Mouse (Mus musculus) forebrain, embryonic 15.5 days (tissue): ENCODE measurements around the gene Nupl1. TPM values are rescaled to one million over a fixed set of nuclear protein-coding genes. Genes with fewer than 3 reads are reported as not detected.

Source experiments
- ATAC-seq: fragments of 200-750 bp; cut with Nextera tagmentation; replicated peaks from 2 replicates; pipeline ENCODE4 v1.8.0; 2017; ENCODE audit warnings: mild to moderate bottlenecking, moderate TSS enrichment, moderate library complexity
- H3K27ac ChIP-seq: fragments of 300-500 bp; sonication (generic); replicated peaks from 2 replicates; pipeline ENCODE4 v1.5.1; 2015; ENCODE audit warnings: mild to moderate bottlenecking, inconsistent platforms
- H3K27me3 ChIP-seq: fragments of 300-500 bp; sonication (generic); 2 replicates; pipeline ENCODE4 v1.6.1; 2015; ENCODE audit warnings: inconsistent platforms
- H3K36me3 ChIP-seq: fragments of 300-500 bp; sonication (generic); 2 replicates; pipeline ENCODE4 v1.6.1; 2015; ENCODE audit warnings: mild to moderate bottlenecking, inconsistent platforms
- H3K4me1 ChIP-seq: fragments of 300-500 bp; sonication (generic); 2 replicates; pipeline ENCODE4 v1.6.1; 2015; ENCODE audit warnings: inconsistent platforms
- H3K4me2 ChIP-seq: fragments of 300-500 bp; sonication (generic); replicated peaks from 2 replicates; pipeline ENCODE4 v1.6.1; 2015; ENCODE audit warnings: mild to moderate bottlenecking, inconsistent platforms
- H3K4me3 ChIP-seq: fragments of 300-500 bp; sonication (generic); 2 replicates; pipeline ENCODE4 v1.5.1; 2015; ENCODE audit warnings: mild to moderate bottlenecking, inconsistent platforms
- H3K9ac ChIP-seq: fragments of 300-500 bp; sonication (generic); replicated peaks from 2 replicates; pipeline ENCODE4 v1.6.1; 2015; ENCODE audit warnings: mild to moderate bottlenecking, inconsistent platforms
- H3K9me3 ChIP-seq: fragments of 300-500 bp; sonication (generic); 2 replicates; pipeline ENCODE4 v1.6.1; 2016; ENCODE audit warnings: inconsistent platforms
- WGBS: fragments of 180-500 bp; shearing (Covaris S2); methylation state at CpG from one replicate; pipeline ENCODE4 v1.1.7; 2015; ENCODE audit warnings: mixed read lengths; 5-methylcytosine and 5-hydroxymethylcytosine counted together
- polyA plus RNA-seq: library from polyadenylated mRNA; unstranded; fragments of >200 nt; fragmentation: Nextera tagmentation; extraction: Ambion mirVana; gene quantifications from 2 replicates; pipeline ENCODE4 v1.2.1, GENCODE M21; 2015

The Nupl1 gene
- polyA plus RNA-seq, 1 experiment from 2014 or later: 0.11 TPM

- no peaks in the 10 kb centered on the region for H3K36me3 ChIP-seq
- ATAC-seq: peak; percentile 89
- peak overlapping the region; percentile 76 for H3K9ac ChIP-seq
- peak overlapping the region; percentile 88 for H3K27ac ChIP-seq
- peaks cover 17% of the 10 kb centered on the region for H3K4me1 ChIP-seq
- H3K9me3 ChIP-seq: no peaks in the 10 kb centered on the region
- peak overlapping the region; percentile 92 for H3K4me3 ChIP-seq
- WGBS: under 1% methylated on average over 84 of the region's 84 CpGs
- peak overlapping the region; percentile 93 for H3K4me2 ChIP-seq
- peaks cover 6% of the 10 kb centered on the region; the same call in 1 of the 2 replicates for H3K27me3 ChIP-seq
Observed at GRCm38 (mm10) chr14:60176891-60177613, 74.2 kb downstream of the Nupl1 start.

- H3K4me2 ChIP-seq: peak overlapping the region; percentile 93
- no peaks in the 10 kb centered on the region for H3K9me3 ChIP-seq
- peak overlapping the region; percentile 92 for H3K4me3 ChIP-seq
- H3K4me1 ChIP-seq: peaks cover 17% of the 10 kb centered on the region
- peak overlapping the region; percentile 76 for H3K9ac ChIP-seq
- no peak for ATAC-seq
- H3K36me3 ChIP-seq: no peaks in the 10 kb centered on the region
- WGBS: 32% methylated on average over 9 of the region's 9 CpGs
- H3K27ac ChIP-seq: peak overlapping the region; percentile 88; the same call in 1 of the 2 replicates
- peaks cover 6% of the 10 kb centered on the region; the same call in 1 of the 2 replicates for H3K27me3 ChIP-seq
Observed at GRCm38 (mm10) chr14:60176469-60176890, 74.8 kb downstream of the Nupl1 start.

GRCm38 (mm10) chr14:60172286-60173055 lies 78.8 kb downstream of the Nupl1 start:
- no peak for ATAC-seq
- no peaks in the 10 kb centered on the region for H3K9me3 ChIP-seq
- no peak overlapping the region for H3K27ac ChIP-seq
- H3K4me3 ChIP-seq: no peak overlapping the region
- no peak overlapping the region for H3K4me2 ChIP-seq
- H3K36me3 ChIP-seq: no peaks in the 10 kb centered on the region
- no peak overlapping the region for H3K9ac ChIP-seq
- H3K4me1 ChIP-seq: peaks cover 5% of the 10 kb centered on the region; the same call in 1 of the 2 replicates
- 52% methylated on average over 12 of the region's 12 CpGs for WGBS
- peaks cover 6% of the 10 kb centered on the region; the same call in 1 of the 2 replicates for H3K27me3 ChIP-seq

GRCm38 (mm10) chr14:60170845-60171610 lies 80.2 kb downstream of the Nupl1 start:
- Histone ChIP-seq H3K9me3 (no peaks in the 10 kb centered on the region), H3K4me1 (0 out of 2 replicates have a peak, but pooled peaks cover 2% of the 10 kb centered on the region), H3K4me3 (no peak overlapping the region), H3K27ac (no peak overlapping the region), H3K9ac (no peak overlapping the region), H3K27me3 (peaks cover 6% of the 10 kb centered on the region; the same call in 1 of the 2 replicates), H3K4me2 (no peak overlapping the region), H3K36me3 (no peaks in the 10 kb centered on the region)
- ATAC-seq: no peak
- WGBS: 89% methylated on average over 16 of the region's 16 CpGs

GRCm38 (mm10) chr14:60163367-60163766 lies 87.9 kb downstream of the Nupl1 start:
- H3K9me3 ChIP-seq: no peaks in the 10 kb centered on the region
- no peak overlapping the region for H3K4me2 ChIP-seq
- H3K4me3 ChIP-seq: no peak overlapping the region
- no peaks in the 10 kb centered on the region for H3K27me3 ChIP-seq
- WGBS: 87% methylated on average over 3 of the region's 3 CpGs
- H3K9ac ChIP-seq: no peak overlapping the region
- no peaks in the 10 kb centered on the region for H3K36me3 ChIP-seq
- no peak overlapping the region for H3K27ac ChIP-seq
- H3K4me1 ChIP-seq: no peaks in the 10 kb centered on the region
- no peak for ATAC-seq

GRCm38 (mm10) chr14:60152373-60152772 lies 98.9 kb downstream of the Nupl1 start:
- ATAC-seq: no peak
- no peaks in the 10 kb centered on the region for H3K27me3 ChIP-seq
- H3K9ac ChIP-seq: no peak overlapping the region
- no peak overlapping the region for H3K4me2 ChIP-seq
- no peaks in the 10 kb centered on the region for H3K4me1 ChIP-seq
- no peaks in the 10 kb centered on the region for H3K9me3 ChIP-seq
- no peak overlapping the region for H3K4me3 ChIP-seq
- no peaks in the 10 kb centered on the region for H3K36me3 ChIP-seq
- WGBS: 85% methylated on average over 11 of the region's 11 CpGs
- no peak overlapping the region for H3K27ac ChIP-seq

GRCm38 (mm10) chr14:60148893-60149292 lies 102.3 kb downstream of the Nupl1 start:
- H3K9me3 ChIP-seq: no peaks in the 10 kb centered on the region
- ATAC-seq: no peak
- no peaks in the 10 kb centered on the region for H3K4me1 ChIP-seq
- no peaks in the 10 kb centered on the region for H3K27me3 ChIP-seq
- H3K27ac ChIP-seq: no peak overlapping the region
- no peaks in the 10 kb centered on the region for H3K36me3 ChIP-seq
- H3K9ac ChIP-seq: no peak overlapping the region
- no peak overlapping the region for H3K4me2 ChIP-seq
- 49% methylated on average over 3 of the region's 3 CpGs for WGBS
- no peak overlapping the region for H3K4me3 ChIP-seq

- H3K4me2 ChIP-seq: no peak overlapping the region
- H3K4me3 ChIP-seq: no peak overlapping the region
- H3K36me3 ChIP-seq: no peaks in the 10 kb centered on the region
- WGBS: 73% methylated on average over 10 of the region's 10 CpGs
- H3K27me3 ChIP-seq: no peaks in the 10 kb centered on the region
- no peak overlapping the region for H3K27ac ChIP-seq
- H3K4me1 ChIP-seq: no peaks in the 10 kb centered on the region
- ATAC-seq: no peak
- H3K9me3 ChIP-seq: no peaks in the 10 kb centered on the region
- no peak overlapping the region for H3K9ac ChIP-seq
Observed at GRCm38 (mm10) chr14:60143234-60143633, 108.0 kb downstream of the Nupl1 start.

- Histone ChIP-seq H3K27me3 (no peaks in the 10 kb centered on the region), H3K36me3 (no peaks in the 10 kb centered on the region), H3K9me3 (no peaks in the 10 kb centered on the region), H3K4me1 (no peaks in the 10 kb centered on the region), H3K4me3 (no peak overlapping the region), H3K27ac (no peak overlapping the region), H3K9ac (no peak overlapping the region), H3K4me2 (no peak overlapping the region)
- WGBS: 96% methylated on average over 4 of the region's 4 CpGs
- ATAC-seq: no peak
Observed at GRCm38 (mm10) chr14:60138339-60138738, 112.9 kb downstream of the Nupl1 start.

- Histone ChIP-seq H3K36me3 (no peaks in the 10 kb centered on the region), H3K27ac (no peak overlapping the region), H3K9me3 (no peaks in the 10 kb centered on the region), H3K4me2 (no peak overlapping the region), H3K9ac (no peak overlapping the region), H3K4me1 (no peaks in the 10 kb centered on the region), H3K27me3 (no peaks in the 10 kb centered on the region), H3K4me3 (no peak overlapping the region)
- WGBS: 83% methylated on average over 6 of the region's 6 CpGs
- ATAC-seq: no peak
Observed at GRCm38 (mm10) chr14:60137812-60138211, 113.4 kb downstream of the Nupl1 start.

GRCm38 (mm10) chr14:60135801-60136200 lies 115.4 kb downstream of the Nupl1 start:
- Histone ChIP-seq H3K36me3 (no peaks in the 10 kb centered on the region), H3K4me1 (no peaks in the 10 kb centered on the region), H3K4me2 (no peak overlapping the region), H3K4me3 (no peak overlapping the region), H3K27ac (no peak overlapping the region), H3K9ac (no peak overlapping the region), H3K27me3 (no peaks in the 10 kb centered on the region), H3K9me3 (no peaks in the 10 kb centered on the region)
- WGBS: 85% methylated on average over 4 of the region's 4 CpGs
- no peak for ATAC-seq

- 74% methylated on average over 9 of the region's 9 CpGs for WGBS
- Histone ChIP-seq H3K9me3 (no peaks in the 10 kb centered on the region), H3K9ac (no peak overlapping the region), H3K27me3 (no peaks in the 10 kb centered on the region), H3K4me1 (no peaks in the 10 kb centered on the region), H3K4me3 (no peak overlapping the region), H3K27ac (no peak overlapping the region), H3K36me3 (no peaks in the 10 kb centered on the region), H3K4me2 (no peak overlapping the region)
- ATAC-seq: no peak
Observed at GRCm38 (mm10) chr14:60134720-60135119, 116.5 kb downstream of the Nupl1 start.
